Mouse (Mus musculus): ENCODE data around the gene Neurl1b. TPM values are rescaled to one million over a fixed set of nuclear protein-coding genes. Genes with fewer than 3 reads are reported as not detected.

The Neurl1b gene
- polyA plus RNA-seq (2016; fragmentation: Nextera tagmentation; extraction: Ambion mirVana) = 0.16 and 0.19 TPM in 2 replicates

DNA sequence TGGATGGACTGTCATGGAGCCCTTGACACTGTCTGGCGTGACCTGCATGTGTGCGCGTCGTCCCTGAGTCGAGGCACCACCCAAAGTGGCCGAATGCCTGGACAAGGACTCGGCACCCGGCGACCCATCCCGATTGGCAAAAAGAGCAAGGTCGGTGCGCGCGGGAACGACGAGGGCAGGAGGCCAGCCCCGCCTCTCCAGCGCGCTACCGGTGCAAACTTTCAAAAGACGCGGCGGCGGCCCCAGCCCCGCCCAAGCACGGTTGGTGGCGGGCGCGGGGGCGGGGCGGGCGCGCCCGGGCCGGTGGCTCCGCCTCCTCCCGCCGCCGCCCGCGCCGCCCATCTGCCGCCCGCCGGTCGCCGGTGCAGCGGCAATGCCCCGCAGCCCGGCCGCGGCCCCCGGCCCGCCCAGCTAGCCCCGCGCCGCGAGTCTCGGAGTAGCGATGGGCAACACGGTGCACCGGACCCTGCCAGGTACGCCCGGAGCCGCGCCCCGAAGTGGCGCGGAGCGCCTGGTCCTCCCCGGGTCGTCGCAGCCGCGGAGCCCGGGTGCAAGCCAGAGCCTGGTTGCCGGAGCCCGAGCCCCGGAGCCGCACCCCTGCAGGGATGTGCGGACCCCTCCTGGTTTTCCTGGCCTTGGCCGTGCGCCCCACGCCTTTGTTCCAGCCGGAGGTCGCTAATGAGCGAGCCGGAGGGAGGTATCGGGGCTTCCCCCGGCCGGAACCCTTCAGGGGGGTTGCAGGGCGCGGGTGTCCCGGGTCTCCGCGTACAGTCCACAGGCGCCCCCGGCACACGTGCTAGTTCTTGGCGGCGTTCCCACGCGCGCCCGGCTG, at the start of gene Neurl1b:
TSS of gene Neurl1b (plus strand) at position 307 of the 832 bp plus-strand sequence.
- Histone ChIP-seq H3K36me3 (no peaks in the 10 kb centered on the region), H3K27ac (replicated peaks) (peak within 1 kb of the TSS; percentile 81), H3K9me3 (replicated peaks) (no peaks in the 10 kb centered on the region), H3K4me3 (peak within 1 kb of the TSS; percentile 81), H3K27me3 (ENCODE audit: low read depth, poor library complexity, severe bottlenecking) (peaks cover 75% of the 10 kb centered on the region), H3K4me1 (peaks cover 22% of the 10 kb centered on the region)
- peak; percentile 51 for DNase-seq (ENCODE audit: low spot score)
- under 1% methylated on average over 105 of the region's 105 CpGs for WGBS

DNA sequence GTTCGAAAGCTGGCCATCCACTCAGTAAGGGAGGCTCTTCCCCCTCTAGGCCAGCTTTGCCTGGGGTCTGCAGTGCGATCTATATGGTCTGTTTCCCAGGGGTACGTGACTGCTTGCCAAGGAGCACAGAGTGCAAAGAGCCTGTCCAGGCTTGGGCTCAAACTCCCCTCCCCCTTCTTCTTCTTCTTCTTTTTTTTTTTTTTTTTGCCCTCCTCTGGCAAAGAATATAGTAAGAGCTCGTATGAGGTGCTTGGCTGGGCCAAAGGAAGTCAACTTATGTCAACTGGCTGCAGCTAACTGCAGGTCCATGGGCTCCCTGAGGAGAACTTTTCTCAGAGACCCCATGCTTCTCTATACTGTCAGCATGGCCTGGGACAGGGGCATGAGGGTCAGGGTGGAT, 47.8 kb upstream of the Neurl1b start:
- whole genome bisulfite sequencing = 83% methylated on average over 4 of the region's 4 CpGs
- no peak overlapping the region; the same call in 1 of the 2 replicates for H3K27ac ChIP-seq (replicated peaks)

DNA sequence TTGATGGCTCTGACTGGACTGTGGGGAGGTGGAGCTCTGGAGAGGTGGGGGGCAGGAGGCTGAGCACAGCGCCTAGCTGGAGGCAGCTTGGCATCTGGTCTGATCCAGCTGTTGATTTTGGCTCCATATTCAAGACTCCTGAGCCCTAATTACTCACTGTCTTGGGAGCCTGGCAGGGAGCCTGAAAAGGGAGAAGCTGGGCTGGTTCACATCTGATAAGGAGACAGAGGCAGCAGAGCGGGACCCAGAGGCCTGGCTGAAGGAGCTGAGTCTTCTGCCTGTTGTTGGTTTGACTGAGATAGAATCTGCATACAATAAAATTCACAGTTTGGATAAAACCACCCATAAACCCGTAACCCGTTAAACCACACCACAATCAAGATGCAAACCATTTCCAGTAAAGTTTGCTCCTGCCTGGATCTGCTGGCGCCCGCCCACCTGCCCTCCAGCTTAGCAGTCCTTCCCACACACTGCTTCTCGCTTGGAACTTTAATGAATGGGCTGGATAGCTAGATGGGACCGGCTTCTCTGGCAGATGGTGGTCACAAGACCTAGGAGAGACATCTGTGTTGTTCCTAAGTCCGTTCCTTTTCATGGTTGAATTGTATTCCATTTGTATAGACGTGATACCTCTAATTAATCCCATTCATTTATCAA, 46.2 kb upstream of the Neurl1b start:
- no peaks in the 10 kb centered on the region for H3K27me3 ChIP-seq (ENCODE audit: low read depth, poor library complexity, severe bottlenecking)
- H3K27ac ChIP-seq (replicated peaks) = no peak overlapping the region
- H3K4me3 ChIP-seq = no peak overlapping the region
- no peaks in the 10 kb centered on the region for H3K9me3 ChIP-seq (replicated peaks)
- 79% methylated on average over 10 of the region's 10 CpGs for WGBS
- H3K4me1 ChIP-seq = peaks cover 26% of the 10 kb centered on the region
- no peak for DNase-seq (ENCODE audit: low spot score)
- no peaks in the 10 kb centered on the region for H3K36me3 ChIP-seq

More for the DNA sequence above, 47.8 kb upstream of the Neurl1b start:
- peaks cover 40% of the 10 kb centered on the region for H3K4me1 ChIP-seq
- no peak overlapping the region for H3K4me3 ChIP-seq
- no peaks in the 10 kb centered on the region for H3K36me3 ChIP-seq
- no peaks in the 10 kb centered on the region for H3K9me3 ChIP-seq (replicated peaks)
- no peak for DNase-seq (ENCODE audit: low spot score)
- H3K27me3 ChIP-seq (ENCODE audit: low read depth, poor library complexity, severe bottlenecking) = no peaks in the 10 kb centered on the region

DNA sequence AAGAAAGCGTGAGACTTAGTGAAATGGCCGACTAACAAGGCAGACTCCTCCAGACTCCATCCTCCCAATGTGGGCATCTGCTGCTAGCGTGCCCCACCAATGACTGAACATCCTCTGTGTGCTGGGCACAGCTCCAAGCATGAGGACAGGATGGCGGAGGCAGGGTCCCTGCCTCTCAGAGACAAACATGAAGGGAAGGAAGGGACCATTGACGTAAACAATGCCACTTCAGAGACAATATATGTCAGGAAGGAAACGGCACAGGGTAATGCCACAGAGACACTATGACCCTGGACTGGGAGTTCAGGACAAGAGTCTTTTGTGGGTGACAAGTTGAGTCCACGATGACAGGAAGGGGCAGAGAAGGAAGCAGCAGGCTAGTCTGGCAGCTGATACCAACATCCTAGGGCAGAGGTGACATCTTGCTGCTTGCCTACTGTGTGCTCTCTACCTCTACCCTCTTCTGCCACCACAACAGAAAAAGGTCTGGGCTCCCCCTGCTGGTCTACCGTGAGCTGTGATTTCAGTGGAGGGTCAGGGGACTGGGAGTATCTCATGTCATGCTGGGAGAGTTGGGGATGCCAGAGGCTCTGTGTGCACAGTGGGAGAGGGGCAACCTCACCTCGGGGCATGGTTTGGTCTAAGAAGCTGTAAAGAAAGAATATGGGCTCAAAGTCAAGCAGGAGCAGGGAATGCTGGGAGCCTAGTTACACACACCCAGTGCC, 43.9 kb upstream of the Neurl1b start:
- Histone ChIP-seq H3K9me3 (replicated peaks) (no peaks in the 10 kb centered on the region), H3K36me3 (no peaks in the 10 kb centered on the region), H3K4me3 (no peak overlapping the region), H3K27me3 (ENCODE audit: low read depth, poor library complexity, severe bottlenecking) (no peaks in the 10 kb centered on the region), H3K27ac (replicated peaks) (no peak overlapping the region), H3K4me1 (peaks cover 8% of the 10 kb centered on the region)
- DNase-seq (ENCODE audit: low spot score) = no peak
- WGBS = 62% methylated on average over 9 of the region's 9 CpGs

DNA sequence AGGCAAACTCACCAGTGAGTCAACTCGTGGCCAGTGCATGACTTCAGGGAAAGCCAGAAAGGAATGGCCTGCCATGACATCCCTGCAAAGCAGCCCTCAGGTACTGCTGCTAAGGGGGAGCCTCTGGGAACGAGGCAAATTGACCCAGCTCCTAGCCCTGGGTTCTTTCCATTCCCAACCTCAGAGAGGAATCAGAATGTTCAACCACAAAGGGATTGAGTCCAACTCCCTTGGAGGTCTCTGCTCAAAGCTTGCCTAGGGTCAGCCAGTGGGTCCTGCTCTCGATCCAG, 43.4 kb upstream of the Neurl1b start:
- H3K9me3 ChIP-seq (replicated peaks) = no peaks in the 10 kb centered on the region
- DNase-seq (ENCODE audit: low spot score) = no peak
- no peak overlapping the region for H3K4me3 ChIP-seq
- H3K4me1 ChIP-seq = peaks cover 5% of the 10 kb centered on the region
- no peaks in the 10 kb centered on the region for H3K27me3 ChIP-seq (ENCODE audit: low read depth, poor library complexity, severe bottlenecking)
- no peak overlapping the region for H3K27ac ChIP-seq (replicated peaks)
- WGBS = 69% methylated on average over 3 of the region's 3 CpGs
- H3K36me3 ChIP-seq = no peaks in the 10 kb centered on the region

DNA sequence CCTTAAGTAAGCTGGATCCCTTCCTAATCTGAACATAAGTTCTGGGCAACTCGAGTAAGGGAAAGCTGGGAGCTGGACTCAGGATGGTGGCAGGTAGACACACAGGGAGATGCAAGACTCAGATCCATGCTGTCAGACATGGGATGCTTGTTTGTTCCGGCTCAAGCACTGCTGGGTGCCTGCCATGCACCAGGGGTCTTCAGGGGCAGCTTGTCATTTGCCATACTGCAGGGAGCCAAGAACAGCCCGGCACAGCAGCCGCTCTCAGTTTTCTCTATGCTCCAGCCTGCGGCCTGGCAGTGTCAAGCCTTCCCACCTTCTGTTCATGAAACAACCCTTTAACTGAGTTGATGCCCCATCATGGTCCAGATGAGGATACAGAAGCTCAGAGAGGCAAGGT, 41.4 kb upstream of the Neurl1b start:
- H3K4me3 ChIP-seq = no peak overlapping the region
- no peak for DNase-seq (ENCODE audit: low spot score)
- no peaks in the 10 kb centered on the region for H3K36me3 ChIP-seq
- H3K27ac ChIP-seq (replicated peaks) = no peak overlapping the region
- H3K4me1 ChIP-seq = no peaks in the 10 kb centered on the region
- H3K9me3 ChIP-seq (replicated peaks) = no peaks in the 10 kb centered on the region
- WGBS = 72% methylated on average over 5 of the region's 5 CpGs
- H3K27me3 ChIP-seq (ENCODE audit: low read depth, poor library complexity, severe bottlenecking) = no peaks in the 10 kb centered on the region

DNA sequence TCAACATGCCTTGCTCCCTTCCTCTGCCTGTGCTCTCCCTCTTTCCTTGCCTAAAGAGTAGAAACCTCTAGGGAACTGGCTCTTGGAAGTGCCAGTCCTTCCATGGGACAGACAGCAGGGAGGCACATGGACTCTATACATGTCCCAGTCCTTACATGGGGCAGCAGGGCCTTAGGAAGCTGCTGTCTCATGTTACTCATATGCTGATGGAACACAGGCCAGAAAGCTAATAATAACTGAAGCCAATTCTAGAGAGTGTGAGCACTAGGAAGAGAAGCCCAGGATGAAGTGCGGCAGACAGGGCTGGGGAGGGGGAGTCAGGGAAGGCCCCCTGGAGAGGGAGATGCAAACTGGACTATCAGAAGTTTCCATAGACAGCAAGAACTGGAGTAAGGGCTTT, 38.2 kb upstream of the Neurl1b start:
- 89% methylated on average over 1 of the region's 1 CpGs for WGBS
- peaks cover 16% of the 10 kb centered on the region for H3K4me1 ChIP-seq
- no peaks in the 10 kb centered on the region for H3K36me3 ChIP-seq
- H3K27me3 ChIP-seq (ENCODE audit: low read depth, poor library complexity, severe bottlenecking) = no peaks in the 10 kb centered on the region
- no peaks in the 10 kb centered on the region for H3K9me3 ChIP-seq (replicated peaks)
- no peak for DNase-seq (ENCODE audit: low spot score)
- no peak overlapping the region for H3K27ac ChIP-seq (replicated peaks)
- no peak overlapping the region for H3K4me3 ChIP-seq

DNA sequence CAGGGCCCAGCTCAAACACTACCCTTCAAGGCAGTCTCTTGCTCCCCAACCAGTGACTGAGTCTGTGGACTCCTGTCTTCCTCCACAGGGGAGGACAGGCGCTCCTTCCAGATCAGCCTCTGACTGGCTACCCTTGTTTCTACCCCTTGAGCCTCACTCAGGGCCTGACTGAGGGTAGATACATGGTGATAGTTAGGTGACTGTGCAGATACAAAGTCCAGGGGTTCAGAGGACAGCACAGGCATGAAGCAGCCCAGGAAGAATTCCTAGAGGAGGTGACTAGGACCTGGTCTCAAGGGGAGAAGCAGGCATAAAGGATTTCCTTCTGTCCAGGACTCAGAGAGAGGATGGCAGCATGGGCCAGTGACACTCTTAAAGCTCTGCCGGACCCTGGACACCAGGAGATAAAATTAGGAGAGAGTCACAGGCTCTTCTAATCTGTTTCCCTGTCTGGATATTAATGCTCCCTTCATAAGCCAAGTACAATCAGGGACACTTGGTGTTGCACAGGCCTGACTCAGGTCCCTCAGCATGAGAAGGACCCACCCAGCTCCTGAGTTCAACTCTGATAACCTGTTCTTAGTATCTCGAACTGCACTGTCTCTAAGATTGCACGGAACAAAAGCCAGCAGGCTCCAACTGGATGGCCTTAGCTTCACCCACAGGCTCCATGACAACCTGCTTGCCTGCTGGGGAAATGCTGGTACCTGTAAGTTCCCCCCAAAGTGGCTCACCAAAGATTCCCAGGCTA, 37.5 kb upstream of the Neurl1b start:
- 80% methylated on average over 4 of the region's 4 CpGs for WGBS
- H3K36me3 ChIP-seq = no peaks in the 10 kb centered on the region

DNA sequence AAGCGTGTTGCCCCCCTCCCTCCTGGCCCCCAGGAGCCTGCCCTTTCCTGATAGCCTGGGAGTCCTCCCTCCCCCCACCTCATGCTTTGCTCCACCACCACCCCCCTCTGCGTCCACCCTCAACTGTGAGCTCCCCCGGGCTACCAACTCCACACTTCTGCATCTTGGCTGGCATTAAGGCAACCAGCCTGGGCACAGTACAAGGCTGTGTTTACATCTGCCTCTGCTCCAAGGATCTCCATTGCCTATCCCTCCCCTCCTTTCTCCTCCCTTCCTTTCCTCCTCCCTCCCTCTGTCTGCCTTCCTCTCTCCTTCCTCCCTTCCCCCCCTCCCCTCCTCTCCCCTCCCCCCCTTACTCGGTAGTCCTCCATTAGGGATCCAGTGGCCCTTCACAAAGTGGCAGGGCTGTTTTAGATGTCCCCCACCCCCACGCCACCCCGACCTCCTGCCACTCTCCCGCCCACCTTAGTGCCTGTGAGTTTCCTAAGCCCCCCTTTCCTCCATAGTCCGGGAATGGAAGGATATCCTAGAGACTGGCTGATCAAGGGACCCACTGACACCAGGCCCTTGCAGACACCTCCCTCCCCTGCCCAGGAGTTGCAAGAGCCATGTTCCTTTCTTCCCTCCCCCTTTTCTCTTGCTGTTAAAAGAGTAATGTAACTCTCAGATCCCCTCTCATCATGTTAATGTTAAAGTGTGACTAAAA, 34.2 kb upstream of the Neurl1b start:
- H3K27me3 ChIP-seq (ENCODE audit: low read depth, poor library complexity, severe bottlenecking) = no peaks in the 10 kb centered on the region
- whole genome bisulfite sequencing = 45% methylated on average over 7 of the region's 8 CpGs
- H3K27ac ChIP-seq (replicated peaks) = peak overlapping the region; percentile 39
- H3K4me1 ChIP-seq = peaks cover 23% of the 10 kb centered on the region
- H3K9me3 ChIP-seq (replicated peaks) = no peaks in the 10 kb centered on the region
- no peaks in the 10 kb centered on the region for H3K36me3 ChIP-seq
- DNase-seq (ENCODE audit: low spot score) = no peak
- no peak overlapping the region for H3K4me3 ChIP-seq

More for the DNA sequence above, 37.5 kb upstream of the Neurl1b start:
- no peaks in the 10 kb centered on the region for H3K27me3 ChIP-seq (ENCODE audit: low read depth, poor library complexity, severe bottlenecking)
- no peak overlapping the region for H3K27ac ChIP-seq (replicated peaks)
- H3K4me1 ChIP-seq = peaks cover 23% of the 10 kb centered on the region
- no peak overlapping the region for H3K4me3 ChIP-seq
- H3K9me3 ChIP-seq (replicated peaks) = no peaks in the 10 kb centered on the region
- DNase-seq (ENCODE audit: low spot score) = no peak

DNA sequence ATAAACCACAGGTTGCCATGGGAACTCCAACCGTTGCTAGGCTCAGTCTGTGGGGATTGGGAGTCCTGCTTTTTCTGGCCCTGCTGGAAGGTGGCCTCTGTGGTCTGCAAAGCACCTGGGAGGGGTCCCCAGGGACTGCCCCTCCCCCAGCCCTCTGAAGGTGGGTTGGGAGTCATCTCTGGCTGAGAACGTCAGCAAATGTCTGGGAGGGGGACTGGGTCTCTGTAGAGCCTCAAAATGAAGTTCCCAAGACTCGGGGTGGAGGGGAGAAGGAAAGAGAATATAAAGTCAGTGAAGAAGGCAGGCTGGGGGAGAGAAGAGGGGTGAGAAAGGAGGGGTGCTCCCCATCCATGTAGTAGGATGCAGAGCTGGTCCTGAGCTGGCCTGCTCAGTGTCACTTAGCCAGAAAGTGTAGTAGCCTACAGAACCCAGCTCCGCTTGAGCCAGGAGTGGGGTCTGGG, 33.6 kb upstream of the Neurl1b start:
- DNase-seq (ENCODE audit: low spot score) = no peak
- Histone ChIP-seq H3K27ac (replicated peaks) (peak overlapping the region; percentile 39), H3K4me3 (no peak overlapping the region), H3K9me3 (replicated peaks) (no peaks in the 10 kb centered on the region), H3K36me3 (no peaks in the 10 kb centered on the region), H3K27me3 (ENCODE audit: low read depth, poor library complexity, severe bottlenecking) (no peaks in the 10 kb centered on the region), H3K4me1 (peaks cover 23% of the 10 kb centered on the region)
- WGBS = 45% methylated on average over 4 of the region's 4 CpGs

DNA sequence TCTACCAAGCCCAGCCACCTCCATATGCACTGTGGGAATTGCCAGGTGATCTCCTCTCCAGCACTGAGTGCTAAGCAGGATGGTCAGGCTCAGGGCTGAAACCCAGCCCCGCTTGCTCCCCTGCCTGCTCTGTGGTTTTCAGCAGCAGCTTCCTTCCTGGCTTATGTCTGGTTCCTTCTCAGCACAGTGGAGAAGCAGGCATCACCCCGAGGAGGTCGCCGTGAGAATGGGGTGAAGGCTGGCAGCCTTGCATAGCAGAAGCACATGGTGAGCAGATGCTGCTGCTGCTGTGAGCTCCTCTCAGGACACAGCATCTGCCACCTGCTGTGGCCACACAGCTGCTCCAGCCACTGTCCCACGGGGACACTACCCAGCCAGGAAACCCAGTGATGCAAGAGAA, 33.0 kb upstream of the Neurl1b start:
- Histone ChIP-seq H3K4me3 (no peak overlapping the region), H3K27ac (replicated peaks) (0 out of 2 replicates have a peak overlapping the region, but pooled peaks have one; percentile 39), H3K27me3 (ENCODE audit: low read depth, poor library complexity, severe bottlenecking) (no peaks in the 10 kb centered on the region), H3K4me1 (peaks cover 23% of the 10 kb centered on the region), H3K36me3 (no peaks in the 10 kb centered on the region), H3K9me3 (replicated peaks) (no peaks in the 10 kb centered on the region)
- DNase-seq (ENCODE audit: low spot score) = no peak
- 59% methylated on average over 5 of the region's 5 CpGs for WGBS

DNA sequence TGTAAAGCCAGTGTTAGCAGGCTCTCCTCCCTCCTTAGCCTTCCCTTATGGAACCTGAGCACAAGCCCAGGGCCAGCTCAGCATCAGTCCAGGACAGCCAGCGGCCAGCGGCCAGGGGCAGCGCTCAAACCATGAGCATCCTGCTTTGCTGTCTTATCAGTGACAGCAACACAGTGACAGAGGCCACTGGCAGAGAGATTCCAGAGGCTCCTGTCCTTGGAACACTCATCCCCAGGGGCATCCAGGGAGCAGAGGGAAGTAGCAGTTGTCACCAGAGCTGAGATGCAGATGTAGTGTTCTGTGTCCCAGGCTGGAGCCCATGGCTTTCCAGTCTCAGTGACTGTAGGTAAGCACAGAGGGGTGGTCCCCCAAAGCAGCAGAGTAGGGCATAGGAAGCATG, 32.5 kb upstream of the Neurl1b start:
- Histone ChIP-seq H3K4me3 (no peak overlapping the region), H3K27ac (replicated peaks) (no peak overlapping the region), H3K9me3 (replicated peaks) (no peaks in the 10 kb centered on the region), H3K27me3 (ENCODE audit: low read depth, poor library complexity, severe bottlenecking) (no peaks in the 10 kb centered on the region), H3K4me1 (peaks cover 23% of the 10 kb centered on the region), H3K36me3 (no peaks in the 10 kb centered on the region)
- WGBS = 86% methylated on average over 3 of the region's 3 CpGs
- DNase-seq (ENCODE audit: low spot score) = no peak

All from midbrain, embryonic 10.5 days (tissue).